Mouse (Mus musculus) liver, embryonic 14.5 days (tissue): Measurements from ENCODE around the gene Tcap. TPM values are rescaled to one million over a fixed set of nuclear protein-coding genes. Genes with fewer than 3 reads are reported as not detected.
A peak's percentile ranks its signal among the peaks of the same experiment; 100 is the strongest.

ENCODE experiments used
- ATAC-seq: fragments of 200-750 bp; cut with Nextera tagmentation; 2 replicates; pipeline ENCODE4 v1.8.0; 2017; ENCODE audit warnings: moderate number of reproducible peaks, mild to moderate bottlenecking, moderate library complexity; ENCODE audit not compliant: insufficient read depth
- DNase-seq, 3 experiments: peaks; one replicate each; pipeline ENCODE4 v3.0.0-alpha.2; 2012 to 2013; ENCODE audit warnings: low read depth in 3 of 3, low spot score in 3 of 3
- H3K27ac ChIP-seq: fragments of 300-500 bp; sonication (generic); 2 replicates; pipeline ENCODE4 v1.5.1; 2014; ENCODE audit warnings: moderate library complexity, mild to moderate bottlenecking, control low read depth, inconsistent platforms
- H3K27me3 ChIP-seq: fragments of 300-500 bp; sonication (generic); 2 replicates; pipeline ENCODE4 v1.6.1; 2014; ENCODE audit warnings: mild to moderate bottlenecking, low read length, moderate library complexity; ENCODE audit not compliant: control insufficient read depth, insufficient read depth
- H3K36me3 ChIP-seq: fragments of 300-500 bp; sonication (generic); replicated peaks from 2 replicates; pipeline ENCODE4 v1.6.1; 2014; ENCODE audit warnings: low read depth; ENCODE audit not compliant: control insufficient read depth, insufficient read depth
- H3K4me1 ChIP-seq, 2 experiments: fragments of 200-500 bp in 1 of 2; fragments of 300-500 bp in 1 of 2; sonication (generic) in 1 of 2; replicated peaks; 2 replicates each; pipeline ENCODE4 v1.6.1; 2012 to 2014; ENCODE audit warnings: antibody characterized with exemption in 1 of 2, inconsistent platforms in 1 of 2, low read length in 1 of 2; ENCODE audit not compliant: control insufficient read depth in 2 of 2, insufficient read depth in 2 of 2
- H3K4me2 ChIP-seq: fragments of 300-500 bp; sonication (generic); 2 replicates; pipeline ENCODE4 v1.6.1; 2014; ENCODE audit warnings: low read depth, mild to moderate bottlenecking, control low read depth, moderate library complexity
- H3K4me3 ChIP-seq, 2 experiments: fragments of 200-500 bp in 1 of 2; fragments of 300-500 bp in 1 of 2; sonication (generic) in 1 of 2; 2 replicates each; pipeline ENCODE4 v1.5.1; 2012 to 2014; ENCODE audit warnings: low read depth in 2 of 2, low read length in 2 of 2, mild to moderate bottlenecking in 2 of 2, control low read depth in 1 of 2, inconsistent platforms in 1 of 2, moderate library complexity in 1 of 2; ENCODE audit not compliant: insufficient read depth in 1 of 2
- H3K9ac ChIP-seq: fragments of 300-500 bp; sonication (generic); replicated peaks from 2 replicates; pipeline ENCODE4 v1.6.1; 2014; ENCODE audit warnings: mild to moderate bottlenecking, control low read depth, moderate library complexity
- H3K9me3 ChIP-seq: fragments of 300-500 bp; sonication (generic); 2 replicates; pipeline ENCODE4 v1.6.1; 2016; ENCODE audit warnings: low read length, mixed read lengths; ENCODE audit not compliant: control insufficient read depth
- CTCF ChIP-seq: IDR thresholded peaks from 2 replicates; pipeline ENCODE4 v1.5.1; 2016; ENCODE audit warnings: antibody characterized with exemption, low read depth, control low read depth
- EP300 ChIP-seq: IDR thresholded peaks from 2 replicates; pipeline ENCODE4 v1.6.1; 2016; ENCODE audit warnings: antibody characterized with exemption, low read depth
- WGBS: fragments of 180-500 bp; shearing (Covaris S2); extraction: QIAGEN DNeasy Blood & Tissue Kit; methylation state at CpG from one replicate; pipeline ENCODE4 v1.1.7; 2014; ENCODE audit not compliant: insufficient replicate concordance; 5-methylcytosine and 5-hydroxymethylcytosine counted together
- polyA plus RNA-seq, 2 experiments: library from polyadenylated mRNA; depleted of rRNA in 1 of 2; stranded (reverse) in 1 of 2; unstranded in 1 of 2; fragments of >200 nt; fragmentation: Nextera tagmentation in 1 of 2; extraction: Ambion mirVana in 1 of 2; gene quantifications; 2 replicates each; pipeline versions ENCODE4 v1.2.1 to v1.2.3; 2012 to 2014

Gene Tcap
- polyA plus RNA-seq, 2 experiments: 0.03 TPM; not detected in 1

- Histone ChIP-seq H3K4me1 (no peaks in the 10 kb centered on the region), H3K27me3 (no peaks in the 10 kb centered on the region), H3K4me2 (no peak overlapping the region), H3K27ac (no peak overlapping the region), H3K9ac (no peak overlapping the region), H3K36me3 (no peaks in the 10 kb centered on the region; the same call in 1 of the 2 replicates), H3K9me3 (no peaks in the 10 kb centered on the region), H3K4me3 (no peak overlapping the region)
- TF ChIP-seq CTCF: peak; percentile 93
- no peak for TF ChIP-seq EP300
- WGBS: 2% methylated on average over 2 of the region's 2 CpGs
- no peak for ATAC-seq
- DNase-seq: peak; percentile 36 to 52 (median 44)
Observed at GRCm38 (mm10) chr11:98372406-98372805, 11.2 kb upstream of the Tcap start.

GRCm38 (mm10) chr11:98373244-98373643, 10.4 kb upstream of the Tcap start:
- H3K4me1 ChIP-seq: no peaks in the 10 kb centered on the region
- WGBS: 70% methylated on average over 6 of the region's 6 CpGs
- no peaks in the 10 kb centered on the region for H3K9me3 ChIP-seq
- H3K27ac ChIP-seq: no peak overlapping the region
- H3K27me3 ChIP-seq: no peaks in the 10 kb centered on the region
- no peak overlapping the region for H3K4me2 ChIP-seq
- ATAC-seq: no peak
- H3K4me3 ChIP-seq: no peak overlapping the region
- no peak overlapping the region for H3K9ac ChIP-seq
- TF ChIP-seq CTCF: no peak
- no peak for TF ChIP-seq EP300
- H3K36me3 ChIP-seq: no peaks in the 10 kb centered on the region; the same call in 1 of the 2 replicates
- no peak for DNase-seq

- no peak overlapping the region for H3K27ac ChIP-seq
- no peaks in the 10 kb centered on the region for H3K4me1 ChIP-seq
- H3K4me2 ChIP-seq: no peak overlapping the region
- TF ChIP-seq EP300: no peak
- no peak for TF ChIP-seq CTCF
- no peaks in the 10 kb centered on the region for H3K9me3 ChIP-seq
- ATAC-seq (no peak), DNase-seq (no peak)
- no peak overlapping the region for H3K9ac ChIP-seq
- no peak overlapping the region for H3K4me3 ChIP-seq
- no peaks in the 10 kb centered on the region for H3K27me3 ChIP-seq
- WGBS: 82% methylated on average over 8 of the region's 8 CpGs
- H3K36me3 ChIP-seq: no peaks in the 10 kb centered on the region; the same call in 1 of the 2 replicates
Observed at GRCm38 (mm10) chr11:98374266-98374665, 9.3 kb upstream of the Tcap start.

- H3K9me3 ChIP-seq: no peaks in the 10 kb centered on the region
- H3K27me3 ChIP-seq: no peaks in the 10 kb centered on the region
- H3K27ac ChIP-seq: no peak overlapping the region
- no peaks in the 10 kb centered on the region; the same call in 1 of the 2 replicates for H3K36me3 ChIP-seq
- ATAC-seq (no peak), DNase-seq (no peak)
- no peak overlapping the region for H3K4me2 ChIP-seq
- no peaks in the 10 kb centered on the region for H3K4me1 ChIP-seq
- H3K9ac ChIP-seq: no peak overlapping the region
- H3K4me3 ChIP-seq: no peak overlapping the region
- no peak for TF ChIP-seq CTCF
- no peak for TF ChIP-seq EP300
- WGBS: 73% methylated on average over 5 of the region's 5 CpGs
Observed at GRCm38 (mm10) chr11:98376756-98377155, 6.9 kb upstream of the Tcap start.

- no peaks in the 10 kb centered on the region; the same call in 1 of the 2 replicates for H3K36me3 ChIP-seq
- no peak overlapping the region for H3K4me3 ChIP-seq
- no peaks in the 10 kb centered on the region for H3K9me3 ChIP-seq
- no peak overlapping the region for H3K4me2 ChIP-seq
- no peaks in the 10 kb centered on the region for H3K4me1 ChIP-seq
- H3K27me3 ChIP-seq: no peaks in the 10 kb centered on the region
- 77% methylated on average over 11 of the region's 11 CpGs for WGBS
- no peak for TF ChIP-seq CTCF
- no peak for TF ChIP-seq EP300
- H3K27ac ChIP-seq: no peak overlapping the region
- H3K9ac ChIP-seq: no peak overlapping the region
- ATAC-seq (no peak), DNase-seq (no peak)
Observed at GRCm38 (mm10) chr11:98377787-98378186, 5.8 kb upstream of the Tcap start.
